Mouse (Mus musculus): ENCODE results near the gene Safb2.
"Not testable (repeated sequence)": the region's sequence is repeated elsewhere in the genome, so short reads cannot be mapped to it uniquely, and the experiment has no call there.

- TF ChIP-seq FLI1 (IDR thresholded peaks at IDR 0.05; ENCODE audit: low read length); GATA1 (IDR thresholded peaks at IDR 0.05; ENCODE audit: borderline replicate concordance, low read length): not testable (repeated sequence)
Measured at GRCm38 (mm10) chr17:56612565-56612939, 28.2 kb upstream of the Safb2 start.

Measured in megakaryocyte, embryonic 14.5 days (primary cell).